Comparison of ENCODE assay signal across 10 mouse cellular contexts in genomic region chr5:122548671-122549070, GRCm38 (mm10). TPM values are rescaled to one million over a fixed set of nuclear protein-coding genes. Genes with fewer than 3 reads are reported as not detected.
DNase-seq lines count a peak whose midpoint lies in the region; ATAC-seq lines count a peak whose summit lies in the region.
"Had no signal": no experiment of that assay in that cellular context is flagged by ENCODE, and none has a peak within 500 bp of the region (broad histone marks: within the 10 kb centered on the region; RNA-seq: fewer than 3 reads in every experiment).

No protein-coding gene starts in this region.

- intact Hi-C loops in heart, postnatal 25 days (cut with DNase I) = loop anchor here (5.0 kb wide), 1 partner anchor 69 kb away; no protein-coding TSS in a partner anchor

- H3K4me1 ChIP-seq in heart, embryonic 11.5 days (ENCODE audit: control insufficient read depth, insufficient read depth, low read length) = peaks cover 23% of the 10 kb centered on the region
- peaks cover 15% of the 10 kb centered on the region for H3K4me1 ChIP-seq in stomach, embryonic 14.5 days (ENCODE audit: control insufficient read depth, insufficient read depth, low read length)
- peaks cover 4% of the 10 kb centered on the region; the same call in 1 of the 2 replicates for H3K4me1 ChIP-seq in midbrain, embryonic 10.5 days

- no peaks in the 10 kb centered on the region for H3K27me3 ChIP-seq in heart, embryonic 11.5 days (ENCODE audit: control insufficient read depth, insufficient read depth, low read length)
- H3K27me3 ChIP-seq in stomach, embryonic 14.5 days (ENCODE audit: control insufficient read depth, insufficient read depth, low read length) = no peaks in the 10 kb centered on the region
- no peaks in the 10 kb centered on the region for H3K27me3 ChIP-seq in midbrain, embryonic 10.5 days (ENCODE audit: low read depth, poor library complexity, severe bottlenecking)

- 65% methylated on average over 6 of the region's 6 CpGs for WGBS in heart, embryonic 11.5 days (ENCODE audit: insufficient replicate concordance)
- whole genome bisulfite sequencing in stomach, embryonic 14.5 days = 52% methylated on average over 6 of the region's 6 CpGs
- WGBS in midbrain, embryonic 10.5 days = 83% methylated on average over 6 of the region's 6 CpGs

- DNase-seq in heart, adult 11 months = peak; percentile 96
- no peak for DNase-seq in heart, postnatal 25 days (ENCODE audit: low spot score)
- peak; percentile 64 to 71 for DNase-seq in kidney, postnatal 36 days
- no peak for DNase-seq in layer of hippocampus, adult 11-12 months (ENCODE audit: low spot score)
- no peak for DNase-seq in midbrain, embryonic 10.5 days (ENCODE audit: low spot score)

- peak overlapping the region; percentile 63; the same call in 1 of the 2 replicates for H3K27ac ChIP-seq in heart, embryonic 11.5 days (ENCODE audit: low read depth, low read length)
- peak overlapping the region; percentile 28; the same call in 1 of the 2 replicates for H3K27ac ChIP-seq in stomach, embryonic 14.5 days (ENCODE audit: low read length)
- no peak overlapping the region for H3K27ac ChIP-seq in midbrain, embryonic 10.5 days (replicated peaks)

- no peak overlapping the region for H3K4me3 ChIP-seq in heart, embryonic 11.5 days (ENCODE audit: low read depth, low read length)
- no peak overlapping the region for H3K4me3 ChIP-seq in stomach, embryonic 14.5 days (ENCODE audit: low read depth, low read length)
- no peak overlapping the region for H3K4me3 ChIP-seq in midbrain, embryonic 10.5 days
- H3K4me3 ChIP-seq: erythroblast, embryonic 14.5 days had no signal

- H3K36me3 ChIP-seq in heart, embryonic 11.5 days (ENCODE audit: control insufficient read depth, insufficient read depth, low read length) = no peaks in the 10 kb centered on the region
- H3K36me3 ChIP-seq in stomach, embryonic 14.5 days (ENCODE audit: control insufficient read depth, insufficient read depth, low read length) = no peaks in the 10 kb centered on the region; the same call in 1 of the 2 replicates
- H3K36me3 ChIP-seq in midbrain, embryonic 10.5 days = peaks cover 29% of the 10 kb centered on the region

- H3K9ac ChIP-seq in heart, embryonic 11.5 days (ENCODE audit: low read depth, low read length) = no peak overlapping the region
- H3K9ac ChIP-seq in stomach, embryonic 14.5 days (replicated peaks; ENCODE audit: low read depth, low read length) = no peak overlapping the region

- ATAC-seq in heart, embryonic 11.5 days (replicated peaks; ENCODE audit: insufficient number of reproducible peaks, low FRiP score, low TSS enrichment) = no peak
- no peak for ATAC-seq in stomach, embryonic 14.5 days (ENCODE audit: insufficient number of reproducible peaks, insufficient read depth, low FRiP score, low read depth)
- ATAC-seq in frontal cortex, adult (ENCODE audit: low TSS enrichment) = no peak

- H3K9me3 ChIP-seq in heart, embryonic 11.5 days (replicated peaks; ENCODE audit: control insufficient read depth, low read length) = no peaks in the 10 kb centered on the region
- no peaks in the 10 kb centered on the region for H3K9me3 ChIP-seq in stomach, embryonic 14.5 days (ENCODE audit: control insufficient read depth, low read depth, low read length)
- H3K9me3 ChIP-seq in midbrain, embryonic 10.5 days (replicated peaks) = 0 out of 2 replicates have a peak, but pooled peaks cover 3% of the 10 kb centered on the region
- H3K9me3 ChIP-seq: G1E had no signal

- no peak overlapping the region for H3K4me2 ChIP-seq in heart, embryonic 11.5 days
- no peak overlapping the region for H3K4me2 ChIP-seq in stomach, embryonic 14.5 days (replicated peaks; ENCODE audit: low read depth, low read length)

RNA-seq across cellular contexts. Expression of gene Atp2a2, which starts 46.6 kb away (rescaled TPM):
- total RNA-seq in heart, postnatal 25 days (2021) = over 10,000 TPM; 10,772 to 12,207 TPM
- polyA plus RNA-seq in heart, embryonic 11.5 days (2014; fragmentation: Nextera tagmentation; extraction: Ambion mirVana) = 255 and 272 TPM in 2 replicates
- polyA plus RNA-seq in stomach, embryonic 14.5 days (2014; fragmentation: Nextera tagmentation; extraction: Ambion mirVana) = 36.7 and 40.0 TPM in 2 replicates
- 37.0 and 37.7 TPM in 2 replicates for polyA plus RNA-seq in midbrain, embryonic 10.5 days (2016; fragmentation: Nextera tagmentation; extraction: Ambion mirVana)

Comparison
In these comparisons a context has a peak if more than half of its experiments do, and no peak if none do; other contexts are left out.
1. DNase-seq: peak in heart, adult 11 months (single experiment) and kidney, postnatal 36 days (2 of 2); none in heart, postnatal 25 days (single experiment), layer of hippocampus, adult 11-12 months (single experiment) and midbrain, embryonic 10.5 days (single experiment).